Mouse (Mus musculus) mature B cell (primary cell): ENCODE data around the gene Cmpk1.
"Not testable (repeated sequence)": the region's sequence is repeated elsewhere in the genome, so short reads cannot be mapped to it uniquely, and the experiment has no call there.

Source experiments
- in situ Hi-C: fragments of 300-500 bp; cut with MboI; formaldehyde crosslinking; loops from 2 replicates; pipeline ENCODE4 v1.14.3; 2019

Cmpk1 gene

GRCm38 (mm10) chr4:114986591-114987432 lies at the start of gene Cmpk1:
TSS of gene Cmpk1 (minus strand) at chr4:114987241.
- in situ Hi-C loops = no loop called here

GRCm38 (mm10) chr4:115035043-115035442 lies 48.0 kb upstream of the Cmpk1 start:
- in situ Hi-C loops = no loop called here

- in situ Hi-C loops = no loop called here
Measured at GRCm38 (mm10) chr4:115019997-115020396, 33.0 kb upstream of the Cmpk1 start.

- in situ Hi-C loops = no loop called here
Measured at GRCm38 (mm10) chr4:115014276-115014675, 27.2 kb upstream of the Cmpk1 start.

- in situ Hi-C loops = no loop called here
Measured at GRCm38 (mm10) chr4:115000429-115000795, 13.4 kb upstream of the Cmpk1 start.

- in situ Hi-C loops = no loop called here
Measured at GRCm38 (mm10) chr4:114999773-115000428, 12.9 kb upstream of the Cmpk1 start, which contains the start of gene Stil. TSS of gene Stil (plus strand) at chr4:115000159.

- in situ Hi-C loops = no loop called here
Measured at GRCm38 (mm10) chr4:114999445-114999772, 12.4 kb upstream of the Cmpk1 start.

GRCm38 (mm10) chr4:114997051-114997450 lies 10.0 kb upstream of the Cmpk1 start:
- in situ Hi-C loops = no loop called here

GRCm38 (mm10) chr4:114994218-114994617 lies 7.2 kb upstream of the Cmpk1 start:
- in situ Hi-C loops = no loop called here

- in situ Hi-C loops = no loop called here
Measured at GRCm38 (mm10) chr4:114986211-114986590, 840 bp downstream of the Cmpk1 start.

GRCm38 (mm10) chr4:114983020-114983419 lies 4.0 kb downstream of the Cmpk1 start:
- in situ Hi-C loops = no loop called here

- in situ Hi-C loops = no loop called here
Measured at GRCm38 (mm10) chr4:114982619-114983018, 4.4 kb downstream of the Cmpk1 start.

- in situ Hi-C loops = no loop called here
Measured at GRCm38 (mm10) chr4:114973229-114973740, 13.8 kb downstream of the Cmpk1 start.

- in situ Hi-C loops = no loop called here
Measured at GRCm38 (mm10) chr4:114970736-114971135, 16.3 kb downstream of the Cmpk1 start.

- in situ Hi-C loops = not testable (repeated sequence)
Measured at GRCm38 (mm10) chr4:114960881-114961280, 26.2 kb downstream of the Cmpk1 start.

- in situ Hi-C loops = no loop called here
Measured at GRCm38 (mm10) chr4:114959533-114959932, 27.5 kb downstream of the Cmpk1 start.

GRCm38 (mm10) chr4:114958786-114959185 lies 28.3 kb downstream of the Cmpk1 start:
- in situ Hi-C loops = no loop called here

- in situ Hi-C loops = no loop called here
Measured at GRCm38 (mm10) chr4:114958231-114958630, 28.8 kb downstream of the Cmpk1 start.

GRCm38 (mm10) chr4:114957403-114957802 lies 29.6 kb downstream of the Cmpk1 start:
- in situ Hi-C loops = no loop called here

GRCm38 (mm10) chr4:114953172-114953571 lies 33.9 kb downstream of the Cmpk1 start:
- in situ Hi-C loops = no loop called here

- in situ Hi-C loops = no loop called here
Measured at GRCm38 (mm10) chr4:114947852-114948481, 39.1 kb downstream of the Cmpk1 start.

- in situ Hi-C loops = no loop called here
Measured at GRCm38 (mm10) chr4:114947395-114947794, 39.6 kb downstream of the Cmpk1 start.

- in situ Hi-C loops = no loop called here
Measured at GRCm38 (mm10) chr4:114946416-114946815, 40.6 kb downstream of the Cmpk1 start.
